Mouse (Mus musculus) hindbrain, postnatal 0 days (tissue): ENCODE measurements at regions not wholly inside any gene's neighbourhood (a gene's known extent, or its start where the extent isn't known, plus 50 kb on each side); places are given as distances from the start of the nearest gene placed in this dataset.

Experiments used
- ATAC-seq: fragments of 200-750 bp; cut with Nextera tagmentation; 2 replicates; pipeline ENCODE4 v1.8.0; 2017; ENCODE audit warnings: mild to moderate bottlenecking, moderate TSS enrichment, moderate library complexity
- DNase-seq: peaks from one replicate; pipeline ENCODE4 v3.0.0-alpha.2; 2015; ENCODE audit warnings: low spot score
- H3K27ac ChIP-seq: fragments of 300-500 bp; sonication (generic); 2 replicates; pipeline ENCODE4 v1.5.1; 2014; ENCODE audit warnings: mild to moderate bottlenecking
- H3K27me3 ChIP-seq: fragments of 300-500 bp; sonication (generic); 2 replicates; pipeline ENCODE4 v1.6.1; 2014; ENCODE audit warnings: low read length, mixed read lengths; ENCODE audit not compliant: insufficient read depth
- H3K36me3 ChIP-seq: fragments of 300-500 bp; sonication (generic); 2 replicates; pipeline ENCODE4 v1.6.1; 2014; ENCODE audit warnings: low read length, mixed read lengths; ENCODE audit not compliant: insufficient read depth
- H3K4me1 ChIP-seq: fragments of 300-500 bp; sonication (generic); 2 replicates; pipeline ENCODE4 v1.6.1; 2014; ENCODE audit warnings: antibody characterized with exemption, low read length, mixed read lengths; ENCODE audit not compliant: insufficient read depth
- H3K4me2 ChIP-seq: fragments of 300-500 bp; sonication (generic); 2 replicates; pipeline ENCODE4 v1.6.1; 2014; ENCODE audit warnings: low read depth, mild to moderate bottlenecking, low read length, moderate library complexity, mixed read lengths
- H3K4me3 ChIP-seq: fragments of 300-500 bp; sonication (generic); 2 replicates; pipeline ENCODE4 v1.5.1; 2014; ENCODE audit warnings: low read length
- H3K9ac ChIP-seq: fragments of 300-500 bp; sonication (generic); replicated peaks from 2 replicates; pipeline ENCODE4 v1.6.1; 2014; ENCODE audit warnings: mild to moderate bottlenecking, low read length, moderate library complexity, mixed read lengths
- H3K9me3 ChIP-seq: fragments of 300-500 bp; sonication (generic); 2 replicates; pipeline ENCODE4 v1.6.1; 2016; ENCODE audit warnings: low read length, mixed read lengths
- CTCF ChIP-seq: IDR thresholded peaks from 2 replicates; pipeline ENCODE4 v1.5.1; 2016; ENCODE audit warnings: antibody characterized with exemption, control low read depth, low read depth
- WGBS: fragments of 180-500 bp; shearing (Covaris S2); extraction: QIAGEN DNeasy Blood & Tissue Kit; methylation state at CpG from one replicate; pipeline ENCODE4 v1.1.7; 2014; 5-methylcytosine and 5-hydroxymethylcytosine counted together

DNA sequence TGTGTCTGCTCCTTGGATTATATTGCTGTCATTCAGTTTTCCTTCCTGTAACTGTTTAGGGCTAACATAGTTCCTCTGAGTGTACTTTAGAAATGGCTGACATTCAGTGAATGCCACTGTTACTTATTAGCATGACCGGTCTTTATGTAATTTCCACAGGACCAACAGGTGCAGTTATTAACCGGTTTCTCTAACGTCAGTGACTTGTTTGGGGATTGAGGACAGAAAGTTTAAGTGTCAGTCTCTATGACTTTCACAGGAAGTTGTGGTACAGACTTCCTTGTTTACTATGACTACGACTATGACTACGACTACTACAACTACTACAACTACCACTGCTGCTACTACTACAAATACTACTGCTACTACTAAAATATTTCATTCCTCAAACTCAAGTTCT lies 170.4 kb upstream of the Ptger4 start:
- ATAC-seq (no peak), DNase-seq (no peak)
- Histone ChIP-seq H3K27ac (no peak overlapping the region), H3K27me3 (no peaks in the 10 kb centered on the region), H3K4me3 (no peak overlapping the region), H3K9ac (no peak overlapping the region), H3K9me3 (no peaks in the 10 kb centered on the region), H3K36me3 (no peaks in the 10 kb centered on the region), H3K4me2 (no peak overlapping the region), H3K4me1 (no peaks in the 10 kb centered on the region)
- no peak for TF ChIP-seq CTCF
- WGBS = 90% methylated on average over 5 of the region's 5 CpGs

DNA sequence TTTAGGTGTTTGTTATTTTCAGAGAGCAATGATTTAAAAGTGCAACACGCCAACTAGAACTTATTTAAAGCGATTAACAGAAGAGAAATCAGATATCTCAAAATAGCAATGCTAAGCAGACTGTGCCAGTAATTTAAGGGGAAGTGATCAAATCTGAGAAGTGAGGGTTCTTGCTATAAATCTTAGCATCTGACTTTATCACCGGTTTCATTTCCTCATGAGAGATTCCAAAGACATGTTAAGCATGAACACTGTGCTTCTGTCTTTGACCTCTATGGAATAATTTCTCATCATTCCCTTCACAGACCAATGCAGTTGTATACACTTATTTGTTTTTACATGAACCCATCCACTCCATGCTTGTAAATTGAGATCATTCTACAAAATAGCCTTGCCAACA lies 172.0 kb upstream of the Ptger4 start:
- 90% methylated on average over 3 of the region's 3 CpGs for WGBS
- no peak overlapping the region for H3K27ac ChIP-seq

DNA sequence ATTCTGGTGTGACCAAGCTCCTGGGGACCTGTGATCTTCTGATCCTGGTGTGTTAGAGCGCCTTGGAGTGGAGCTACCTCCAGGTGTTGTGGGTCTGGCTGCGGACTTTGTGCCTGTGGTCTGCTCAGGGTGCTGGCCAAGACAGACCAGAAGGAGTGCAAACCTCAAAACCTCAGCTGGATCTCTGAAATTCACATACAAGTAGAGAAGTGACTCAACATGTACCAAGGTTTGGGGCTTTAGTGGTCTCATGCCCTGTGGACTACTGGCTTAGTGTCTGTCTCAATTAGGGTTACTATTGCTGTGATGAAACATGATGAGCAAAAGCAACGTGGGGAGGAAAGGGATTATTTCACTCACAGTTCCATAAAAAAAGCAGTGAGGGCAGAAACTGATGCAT lies 182.7 kb upstream of the Ptger4 start:
- no peak for DNase-seq

More for the DNA sequence above, 172.0 kb upstream of the Ptger4 start:
- Histone ChIP-seq H3K9ac (no peak overlapping the region), H3K9me3 (no peaks in the 10 kb centered on the region), H3K27me3 (no peaks in the 10 kb centered on the region), H3K4me2 (no peak overlapping the region), H3K36me3 (no peaks in the 10 kb centered on the region), H3K4me1 (no peaks in the 10 kb centered on the region), H3K4me3 (no peak overlapping the region)
- ATAC-seq = no peak
- TF ChIP-seq CTCF = no peak
- no peak for DNase-seq

DNA sequence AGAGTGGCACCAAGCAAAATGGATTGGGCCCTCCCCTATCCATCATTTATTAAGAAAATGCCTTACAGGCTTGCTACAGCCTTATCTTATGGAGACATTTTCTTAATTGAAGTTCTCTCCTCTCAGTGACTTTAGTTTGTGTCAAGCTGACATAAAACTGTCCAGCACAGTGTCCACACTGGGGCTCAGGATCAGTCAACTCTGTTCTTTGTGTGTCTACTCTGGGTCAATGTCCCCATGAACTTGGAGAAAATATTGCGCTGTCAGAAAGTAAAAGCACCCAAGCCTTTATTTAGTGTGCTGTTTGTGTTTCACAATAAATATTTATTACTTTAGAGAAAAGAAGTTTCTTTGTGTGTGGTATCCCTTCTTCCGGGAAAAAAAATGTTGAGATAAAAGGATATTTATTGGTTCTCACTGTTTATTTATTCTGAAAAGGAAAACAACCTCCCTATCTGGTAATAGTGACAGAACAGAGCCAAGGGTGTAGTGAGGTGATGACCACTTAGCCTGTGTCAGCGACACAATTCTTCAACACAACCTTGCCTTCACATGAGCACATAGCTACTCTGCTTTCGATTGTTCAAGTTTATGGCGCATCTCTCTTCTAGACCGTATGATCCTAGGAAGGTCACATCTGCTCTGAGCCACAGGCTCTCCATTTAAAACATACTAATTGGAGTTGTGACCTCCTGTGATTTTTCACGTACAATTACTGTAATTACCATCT lies 183.5 kb upstream of the Ptger4 start:
- H3K27me3 ChIP-seq = no peaks in the 10 kb centered on the region
- no peaks in the 10 kb centered on the region for H3K9me3 ChIP-seq
- no peaks in the 10 kb centered on the region for H3K36me3 ChIP-seq
- no peak for TF ChIP-seq CTCF
- H3K4me1 ChIP-seq = no peaks in the 10 kb centered on the region
- no peak overlapping the region for H3K4me3 ChIP-seq
- no peak overlapping the region for H3K27ac ChIP-seq
- H3K9ac ChIP-seq = no peak overlapping the region
- no peak overlapping the region for H3K4me2 ChIP-seq
- no peak for ATAC-seq
- no peak for DNase-seq
- 90% methylated on average over 7 of the region's 7 CpGs for WGBS

More for the DNA sequence above, 182.7 kb upstream of the Ptger4 start:
- no peak overlapping the region for H3K4me2 ChIP-seq
- H3K27ac ChIP-seq = no peak overlapping the region
- H3K4me1 ChIP-seq = no peaks in the 10 kb centered on the region
- no peak overlapping the region for H3K9ac ChIP-seq
- no peaks in the 10 kb centered on the region for H3K27me3 ChIP-seq
- H3K36me3 ChIP-seq = no peaks in the 10 kb centered on the region
- no peak for ATAC-seq
- no peak overlapping the region for H3K4me3 ChIP-seq
- no peaks in the 10 kb centered on the region for H3K9me3 ChIP-seq
- no peak for TF ChIP-seq CTCF
- 88% methylated on average over 3 of the region's 3 CpGs for WGBS

DNA sequence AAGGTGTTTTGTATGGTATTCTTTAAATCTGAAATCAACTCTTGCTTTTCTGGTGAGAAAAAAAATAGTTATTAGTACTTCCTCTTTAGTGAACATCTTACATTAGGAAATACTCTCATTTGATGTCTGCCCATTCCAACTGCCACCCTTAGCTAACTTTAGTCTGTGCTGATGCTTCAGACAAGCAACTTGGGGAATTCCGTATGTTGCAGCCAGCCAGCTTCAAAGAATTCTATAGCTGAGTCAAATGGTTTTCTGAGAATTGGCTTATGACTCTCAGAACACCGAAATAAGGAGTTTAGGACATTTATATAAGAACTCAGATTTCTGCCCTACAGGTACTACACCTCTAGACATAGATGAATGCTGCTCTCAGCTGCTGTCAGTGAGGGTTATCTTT lies 188.0 kb upstream of the Ptger4 start:
- Histone ChIP-seq H3K9ac (no peak overlapping the region), H3K27me3 (no peaks in the 10 kb centered on the region), H3K4me1 (no peaks in the 10 kb centered on the region), H3K4me3 (no peak overlapping the region), H3K9me3 (no peaks in the 10 kb centered on the region), H3K4me2 (no peak overlapping the region), H3K36me3 (no peaks in the 10 kb centered on the region), H3K27ac (no peak overlapping the region)
- ATAC-seq = no peak
- no peak for TF ChIP-seq CTCF
- 77% methylated on average over 2 of the region's 2 CpGs for WGBS
- DNase-seq = no peak

DNA sequence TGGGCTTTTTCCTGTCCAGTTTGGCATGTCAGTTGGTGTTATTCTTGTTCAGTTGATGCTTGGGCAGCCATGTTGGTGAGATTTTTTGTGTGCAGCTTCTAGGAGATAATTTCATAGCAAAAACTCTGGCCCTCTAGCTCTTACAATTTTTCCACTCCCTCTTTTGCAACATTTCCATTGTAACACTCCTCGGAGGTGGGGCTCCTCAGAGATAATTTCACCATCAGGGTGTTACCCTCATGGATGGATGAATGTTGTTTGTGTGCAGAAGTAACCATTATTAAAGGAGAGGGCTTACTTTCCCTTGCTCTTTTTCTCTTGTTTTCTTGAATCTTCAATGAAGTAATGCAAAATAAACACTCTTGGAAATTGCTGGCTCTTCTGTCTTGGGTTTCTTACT lies 193.0 kb upstream of the Ptger4 start:
- Histone ChIP-seq H3K4me1 (no peaks in the 10 kb centered on the region), H3K9ac (no peak overlapping the region), H3K36me3 (no peaks in the 10 kb centered on the region), H3K27ac (no peak overlapping the region), H3K9me3 (no peaks in the 10 kb centered on the region), H3K4me3 (no peak overlapping the region), H3K4me2 (no peak overlapping the region), H3K27me3 (no peaks in the 10 kb centered on the region)
- WGBS = 70% methylated on average over 1 of the region's 1 CpGs
- no peak for ATAC-seq
- TF ChIP-seq CTCF = no peak
- DNase-seq = no peak

DNA sequence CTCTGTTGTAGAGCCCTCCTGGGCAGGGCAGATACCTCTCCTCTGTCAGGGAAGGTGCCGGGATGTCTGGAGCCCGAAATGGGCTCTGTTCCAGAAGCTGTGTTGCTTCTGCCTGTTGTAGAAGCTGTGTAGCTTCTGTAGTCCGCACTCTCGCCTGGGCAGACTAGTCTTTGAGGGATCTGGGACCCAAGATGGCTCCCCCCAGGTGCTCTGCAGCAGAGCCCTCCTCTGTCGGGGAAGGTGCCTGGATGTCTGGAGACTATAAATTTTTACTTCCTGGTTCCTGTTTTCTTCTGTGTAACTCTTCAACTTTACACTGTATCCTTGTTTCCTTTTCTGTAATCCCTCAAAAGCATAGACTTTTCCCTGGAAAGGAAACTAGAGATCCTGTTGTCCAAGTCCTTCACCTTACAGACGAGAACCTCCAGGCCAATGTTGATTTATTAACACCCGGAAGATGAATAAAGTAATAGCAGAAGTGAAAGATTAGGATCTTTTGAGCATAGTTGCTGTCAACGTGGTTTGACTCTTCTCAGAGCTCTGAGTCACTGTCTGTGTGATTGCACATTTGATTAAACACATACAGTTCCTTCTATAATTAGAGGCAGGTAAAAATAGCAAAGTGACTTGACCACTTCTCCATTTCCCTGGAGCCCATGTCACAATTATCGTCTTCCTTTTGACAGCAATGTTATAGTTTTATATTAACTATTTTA lies 202.2 kb upstream of the Ptger4 start:
- Histone ChIP-seq H3K4me2 (no peak overlapping the region), H3K9me3 (no peaks in the 10 kb centered on the region), H3K36me3 (no peaks in the 10 kb centered on the region), H3K4me1 (no peaks in the 10 kb centered on the region), H3K27me3 (no peaks in the 10 kb centered on the region), H3K27ac (no peak overlapping the region), H3K9ac (no peak overlapping the region), H3K4me3 (no peak overlapping the region)
- 88% methylated on average over 9 of the region's 9 CpGs for WGBS
- ATAC-seq (no peak), DNase-seq (no peak)
- no peak for TF ChIP-seq CTCF
